In genomic region chr6:88044234-88044576, GRCm38 (mm10) we compare ENCODE assay signal across 7 mouse cellular contexts. TPM values are rescaled to one million over a fixed set of nuclear protein-coding genes. Genes with fewer than 3 reads are reported as not detected.
DNase-seq lines count a peak whose midpoint lies in the region; ATAC-seq and TF ChIP-seq lines count a peak whose summit lies in the region.

No protein-coding gene starts in this region.

- H3K9ac ChIP-seq in hindbrain, embryonic 13.5 days: peak overlapping the region; percentile 98
- H3K9ac ChIP-seq in midbrain, embryonic 15.5 days: peak overlapping the region; percentile 93

- H3K27ac ChIP-seq in left cerebral cortex, adult 2 months: peak overlapping the region; percentile 85
- peak overlapping the region; percentile 85 for H3K27ac ChIP-seq in brown adipose tissue, adult 24 weeks (replicated peaks; ENCODE audit: low read depth, low read length)
- H3K27ac ChIP-seq in hindbrain, embryonic 13.5 days: peak overlapping the region; percentile 92
- peak overlapping the region; percentile 89; the same call in 1 of the 2 replicates for H3K27ac ChIP-seq in midbrain, embryonic 15.5 days

- no peak for ATAC-seq in hindbrain, embryonic 13.5 days (ENCODE audit: low FRiP score)
- ATAC-seq in midbrain, embryonic 15.5 days (replicated peaks): no peak
- no peak for ATAC-seq in monocyte, adult 5-6 weeks (replicated peaks; ENCODE audit: insufficient number of reproducible peaks, low FRiP score, low TSS enrichment, poor library complexity, severe bottlenecking)

- 3% methylated on average over 3 of the region's 3 CpGs for WGBS in hindbrain, embryonic 13.5 days
- WGBS in midbrain, embryonic 15.5 days: 3% methylated on average over 3 of the region's 3 CpGs

- peaks cover 6% of the 10 kb centered on the region; the same call in 1 of the 2 replicates for H3K36me3 ChIP-seq in hindbrain, embryonic 13.5 days
- 0 out of 2 replicates have a peak, but pooled peaks cover 2% of the 10 kb centered on the region for H3K36me3 ChIP-seq in midbrain, embryonic 15.5 days (replicated peaks)

- H3K27me3 ChIP-seq in hindbrain, embryonic 13.5 days: peaks cover 15% of the 10 kb centered on the region
- 0 out of 2 replicates have a peak, but pooled peaks cover 13% of the 10 kb centered on the region for H3K27me3 ChIP-seq in midbrain, embryonic 15.5 days (replicated peaks)

- peaks cover 16% of the 10 kb centered on the region for H3K4me1 ChIP-seq in brown adipose tissue, adult 24 weeks (ENCODE audit: control insufficient read depth, insufficient read depth, insufficient read length, low read length)
- peaks cover 35% of the 10 kb centered on the region for H3K4me1 ChIP-seq in hindbrain, embryonic 13.5 days (replicated peaks)
- H3K4me1 ChIP-seq in midbrain, embryonic 15.5 days: peaks cover 34% of the 10 kb centered on the region

- TF ChIP-seq CTCF in left cerebral cortex, adult 2 months (IDR thresholded peaks at IDR 0.05): no peak

- H3K9me3 ChIP-seq in hindbrain, embryonic 13.5 days: no peaks in the 10 kb centered on the region
- no peaks in the 10 kb centered on the region for H3K9me3 ChIP-seq in midbrain, embryonic 15.5 days

- peak overlapping the region; percentile 98 for H3K4me2 ChIP-seq in hindbrain, embryonic 13.5 days
- peak overlapping the region; percentile 94 for H3K4me2 ChIP-seq in midbrain, embryonic 15.5 days

- DNase-seq in left cerebral cortex, adult 2 months (ENCODE audit: extremely low spot score in 1 of 2, low spot score in 2 of 2): no peak
- DNase-seq in left cerebral cortex, postnatal 36 days (ENCODE audit: low spot score in 2 of 2): no peak
- no peak for DNase-seq in layer of hippocampus, postnatal 36 days

- intact Hi-C loops in left cerebral cortex, adult 2 months (cut with DNase I): no loop called here
- intact Hi-C loops in left cerebral cortex, postnatal 36 days (cut with DNase I): no loop called here

- H3K4me3 ChIP-seq in left cerebral cortex, adult 2 months: peak overlapping the region; percentile 94
- peak overlapping the region; percentile 99 for H3K4me3 ChIP-seq in brown adipose tissue, adult 24 weeks (ENCODE audit: insufficient read depth, low read depth, low read length)
- peak overlapping the region; percentile 97 for H3K4me3 ChIP-seq in hindbrain, embryonic 13.5 days
- H3K4me3 ChIP-seq in midbrain, embryonic 15.5 days: peak overlapping the region; percentile 93

RNA-seq across cellular contexts. Expression of gene Rab7, which starts 0.9 kb away (rescaled TPM):
- total RNA-seq in left cerebral cortex, adult 2 months (2021): 100 to 1,000 TPM; 314 to 317 TPM
- 100 to 1,000 TPM; 323 to 336 TPM for total RNA-seq in left cerebral cortex, postnatal 36 days (2021)
- 202 and 234 TPM in 2 replicates for polyA plus RNA-seq in brown adipose tissue, adult 24 weeks (2012; ENCODE audit: insufficient read depth, insufficient read length, missing spikeins)
- 290 and 303 TPM in 2 replicates for polyA plus RNA-seq in hindbrain, embryonic 13.5 days (2015; fragmentation: Nextera tagmentation; extraction: Ambion mirVana)
- 344 and 347 TPM in 2 replicates for polyA plus RNA-seq in midbrain, embryonic 15.5 days (2015; fragmentation: Nextera tagmentation; extraction: Ambion mirVana)
- 113 to 127 TPM (median 126 TPM) in 3 replicates for total RNA-seq in monocyte, adult 5-6 weeks (2017)
- 100 to 1,000 TPM; 312 to 316 TPM for total RNA-seq in layer of hippocampus, postnatal 36 days (2021)

RNA-seq across cellular contexts. Expression of gene Rpn1, which starts 40.1 kb away (rescaled TPM):
- 100 to 1,000 TPM; 172 to 184 TPM for total RNA-seq in left cerebral cortex, adult 2 months (2021)
- 100 to 1,000 TPM; 165 to 167 TPM for total RNA-seq in left cerebral cortex, postnatal 36 days (2021)
- polyA plus RNA-seq in brown adipose tissue, adult 24 weeks (2012; ENCODE audit: insufficient read depth, insufficient read length, missing spikeins): 42.2 and 50.8 TPM in 2 replicates
- polyA plus RNA-seq in hindbrain, embryonic 13.5 days (2015; fragmentation: Nextera tagmentation; extraction: Ambion mirVana): 284 and 286 TPM in 2 replicates
- polyA plus RNA-seq in midbrain, embryonic 15.5 days (2015; fragmentation: Nextera tagmentation; extraction: Ambion mirVana): 310 and 326 TPM in 2 replicates
- 66.8 to 91.7 TPM (median 77.6 TPM) in 3 replicates for total RNA-seq in monocyte, adult 5-6 weeks (2017)
- 100 to 1,000 TPM; 185 to 192 TPM for total RNA-seq in layer of hippocampus, postnatal 36 days (2021)
